Mouse (Mus musculus) G1E (cell line): ENCODE data around the gene Rbl2.

Experiments used
- CTCF ChIP-seq: IDR thresholded peaks from 2 replicates; pipeline ENCODE4 v1.5.1; 2012; ENCODE audit warnings: low read depth, low read length, inconsistent platforms, mixed read lengths
- GATA1 ChIP-seq: IDR thresholded peaks from 2 replicates; pipeline ENCODE4 v1.6.1; 2012; ENCODE audit warnings: borderline replicate concordance, low read length, inconsistent platforms, mixed read lengths
- POLR2AphosphoS5 ChIP-seq: IDR thresholded peaks from 2 replicates; pipeline ENCODE4 v1.6.1; 2012; ENCODE audit warnings: low read depth, low read length, inconsistent platforms; ENCODE audit not compliant: insufficient replicate concordance
- TAL1 ChIP-seq: conservative IDR thresholded peaks from 2 replicates; pipeline ENCODE4 v1.6.1; 2012; ENCODE audit warnings: low read depth, low read length, inconsistent platforms, mixed read lengths

- no peak for TF ChIP-seq CTCF
- TF ChIP-seq TAL1 = no peak
- no peak for TF ChIP-seq POLR2AphosphoS5
- no peak for TF ChIP-seq GATA1
These were observed 23.5 kb upstream of the Rbl2 start for GRCm38 (mm10) chr8:91046370-91046769.
